Mouse (Mus musculus): ENCODE measurements around the gene Chrne.

DNA sequence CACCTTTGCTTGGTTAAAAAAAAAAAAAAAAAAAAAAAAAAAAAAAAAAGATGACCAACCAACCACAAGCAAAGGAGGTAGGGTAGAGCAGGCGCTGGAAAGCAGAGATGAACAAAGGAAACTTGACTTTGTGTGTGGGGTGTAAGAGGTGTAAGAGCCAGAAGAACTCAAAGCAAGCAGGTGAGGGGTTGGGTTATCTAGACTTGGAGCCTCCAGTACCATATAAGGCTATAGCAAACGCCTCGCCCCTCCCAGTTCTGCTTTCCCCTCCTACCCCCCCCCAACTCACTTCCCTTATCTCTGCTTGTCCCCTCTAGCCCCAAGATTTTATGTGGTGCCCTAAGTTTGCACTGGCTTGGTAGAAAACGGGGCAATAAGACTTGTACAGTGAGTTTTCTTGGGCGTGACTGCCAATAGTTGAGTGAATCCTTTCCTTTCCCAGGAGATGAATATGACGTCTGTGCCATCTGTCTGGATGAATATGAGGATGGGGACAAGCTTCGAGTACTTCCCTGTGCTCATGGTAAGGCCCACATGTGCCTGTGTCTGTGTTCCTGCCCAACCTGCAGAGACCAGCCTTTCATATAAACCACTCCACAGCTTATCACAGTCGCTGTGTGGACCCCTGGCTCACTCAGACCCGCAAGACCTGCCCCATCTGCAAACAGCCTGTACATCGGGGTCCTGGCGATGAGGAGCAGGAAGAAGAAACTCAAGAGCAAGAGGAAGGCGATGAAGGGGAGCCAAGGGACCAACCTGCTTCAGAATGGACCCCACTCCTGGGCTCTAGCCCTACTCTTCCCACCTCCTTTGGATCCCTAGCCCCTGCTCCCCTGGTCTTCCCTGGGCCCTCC, 31.5 kb upstream of the Chrne start:
- TF ChIP-seq CTCF (IDR thresholded peaks at IDR 0.05; ENCODE audit: low read depth): no peak
- TF ChIP-seq EP300 (optimal IDR thresholded peaks at IDR 0.05): no peak

All from stomach, postnatal 0 days (tissue).